Mouse (Mus musculus) urinary bladder, adult 18-20 months (tissue): ENCODE measurements at regions not wholly inside any gene's neighbourhood (a gene's known extent, or its start where the extent isn't known, plus 50 kb on each side); places are given as distances from the start of the nearest gene placed in this dataset.
A peak's percentile ranks its signal among the peaks of the same experiment; 100 is the strongest.

Source experiments
- DNase-seq, 2 experiments: peaks; one replicate each; pipeline ENCODE4 v3.0.0; 2022; ENCODE audit warnings: low spot score in 2 of 2, mixed read lengths in 2 of 2

DNA sequence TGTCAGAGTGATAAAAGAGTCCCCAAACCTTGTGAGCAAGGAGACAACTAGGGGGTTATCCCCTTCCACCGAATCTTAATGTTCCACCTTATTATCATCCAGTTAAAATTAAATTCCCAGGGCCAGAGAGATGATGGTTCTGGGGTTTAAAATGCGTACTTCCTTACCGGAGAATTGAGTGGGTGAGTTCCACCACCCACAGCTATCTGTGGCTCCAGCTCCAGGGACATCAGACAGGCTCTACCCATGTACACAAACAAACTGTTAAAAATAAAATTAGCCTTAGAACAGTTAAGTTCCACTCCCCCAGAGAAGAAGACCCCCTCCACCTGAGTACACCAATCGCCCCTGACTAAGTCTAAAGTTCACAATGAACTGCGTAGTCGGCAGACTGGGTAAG is 52.0 kb upstream of the Mgat5 start:
- DNase-seq: no peak

DNA sequence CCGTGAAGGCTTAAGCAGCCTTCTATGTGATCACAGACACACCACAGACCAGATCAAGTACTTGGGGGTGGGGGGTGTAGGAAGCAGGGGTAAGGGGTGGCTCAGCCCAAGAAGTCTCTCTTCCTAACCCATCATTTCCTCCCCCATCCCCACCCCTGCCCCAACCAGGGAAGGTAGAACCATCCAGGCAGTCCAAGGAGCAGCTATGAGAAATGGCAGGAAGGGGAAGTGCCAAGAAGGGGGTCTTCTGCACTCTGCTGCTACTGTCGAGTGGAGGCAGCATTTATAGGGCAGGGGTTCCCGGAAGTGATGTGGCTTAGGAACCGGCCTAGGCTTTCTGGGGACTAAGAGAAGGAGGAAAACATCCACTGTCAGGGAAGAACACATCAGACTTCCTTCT is 69.3 kb upstream of the Mgat5 start:
- DNase-seq: no peak

DNA sequence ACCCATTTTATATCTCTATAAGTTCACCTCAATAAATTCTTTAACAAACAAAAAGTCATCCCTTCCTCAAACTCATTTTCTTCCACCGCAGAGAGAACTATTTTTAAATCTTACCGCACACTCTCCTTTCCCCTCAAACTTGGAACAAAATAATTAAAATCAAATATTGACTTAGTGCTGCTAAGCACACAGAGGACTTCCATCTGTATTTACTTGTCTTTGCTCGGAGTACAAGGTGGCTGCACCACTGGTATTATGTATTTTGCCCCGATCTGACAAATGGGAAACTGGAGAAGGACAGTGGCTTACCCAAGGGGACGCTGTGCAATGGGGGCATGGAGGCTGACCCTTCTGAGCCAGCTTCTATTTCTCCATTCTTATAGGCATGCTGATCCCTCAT is 72.9 kb upstream of the Mgat5 start:
- DNase-seq: no peak

DNA sequence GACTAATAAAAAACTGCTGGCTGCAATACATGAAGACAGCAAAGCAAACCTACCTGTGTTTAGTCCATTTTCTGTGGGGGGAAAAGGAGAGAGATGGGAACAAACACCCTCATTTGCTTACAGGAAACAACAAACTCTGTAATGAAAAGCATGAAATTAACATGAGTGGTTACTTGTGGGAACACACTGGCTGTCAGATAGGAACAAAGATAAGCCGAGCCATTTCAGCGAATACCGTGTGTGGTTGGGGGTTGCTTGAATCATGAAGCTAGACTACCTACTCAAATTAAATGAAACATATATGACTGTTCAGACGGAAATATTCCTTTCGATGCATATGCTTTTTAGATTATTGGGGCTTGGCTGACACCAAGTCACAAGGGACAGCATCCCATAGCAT is 80.0 kb upstream of the Mgat5 start:
- no peak for DNase-seq

DNA sequence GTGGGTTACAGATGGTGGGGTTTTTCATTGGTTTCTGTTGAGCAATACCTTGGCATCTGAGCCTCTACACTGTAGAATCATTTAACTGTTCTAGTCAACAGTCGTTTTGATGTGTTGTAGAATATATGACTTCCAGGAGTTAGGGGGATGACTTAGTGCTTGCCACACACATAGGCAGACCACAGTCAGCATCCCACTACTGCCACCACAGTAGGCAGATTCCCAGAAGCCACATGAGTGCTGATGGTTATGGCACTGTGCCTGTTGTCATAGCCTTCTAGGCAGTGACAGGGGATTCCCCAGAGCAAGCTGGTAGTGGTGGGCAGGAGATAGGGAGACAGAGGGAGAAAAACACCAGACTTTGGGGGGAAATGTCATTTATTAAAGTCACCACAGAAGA is 86.8 kb upstream of the Mgat5 start:
- no peak for DNase-seq

DNA sequence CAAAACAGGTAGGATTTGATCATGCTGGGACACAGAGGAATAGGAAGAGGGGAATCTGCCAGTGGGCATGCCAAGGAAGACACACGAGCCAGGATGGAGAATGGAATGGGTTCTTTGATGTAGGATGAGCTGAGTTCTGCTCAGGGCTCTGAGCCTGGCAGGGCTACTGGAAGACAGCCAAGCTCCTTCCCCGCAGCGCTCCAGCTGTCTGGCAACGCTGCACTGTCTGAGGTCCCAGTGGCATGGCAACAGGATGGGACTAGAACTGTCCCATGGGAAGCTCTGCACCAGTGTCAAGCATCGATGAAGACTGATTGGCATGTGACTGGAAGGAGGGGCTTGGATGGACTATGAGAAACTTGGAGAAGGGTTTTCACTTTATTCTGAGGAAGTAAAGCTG is 97.3 kb upstream of the Mgat5 start:
- no peak for DNase-seq

DNA sequence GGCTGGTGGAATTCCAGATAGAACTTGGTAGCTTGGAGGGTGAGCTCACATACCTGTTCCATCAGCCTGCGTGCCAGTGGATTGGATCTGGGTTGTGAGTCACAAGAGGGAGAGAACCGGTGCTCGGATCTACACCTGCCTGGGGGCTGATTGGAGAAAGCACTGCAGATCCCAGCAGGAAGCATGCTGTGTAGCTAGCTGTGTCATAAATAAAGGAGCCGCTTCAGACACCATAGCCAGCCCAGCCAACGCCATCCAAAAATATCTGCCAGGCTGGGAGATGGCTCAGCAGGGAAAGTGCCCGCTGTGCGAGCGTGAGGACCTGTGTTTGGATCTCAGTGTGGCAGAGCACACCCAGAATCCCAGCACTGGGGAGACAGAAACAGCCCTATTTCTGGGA is 99.0 kb upstream of the Mgat5 start:
- no peak for DNase-seq

DNA sequence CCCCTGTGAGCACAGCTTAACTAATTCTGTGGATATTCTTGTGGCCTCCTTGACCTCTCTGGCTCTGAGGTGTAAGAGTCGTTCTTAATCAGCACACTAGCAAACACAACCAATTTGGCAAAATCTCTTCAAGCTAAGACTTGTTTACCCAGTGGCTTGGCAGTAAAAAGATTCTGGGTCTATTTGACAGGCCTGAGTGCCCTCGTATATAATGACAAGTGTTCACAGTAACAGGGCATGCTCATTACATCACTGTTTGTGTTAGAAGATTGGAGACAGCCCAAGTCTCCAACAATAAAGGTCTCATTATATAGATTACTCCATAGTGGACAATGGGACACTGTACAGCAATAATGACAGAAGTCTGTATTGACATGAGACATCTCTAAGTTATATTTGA is 101.2 kb upstream of the Mgat5 start:
- no peak for DNase-seq

DNA sequence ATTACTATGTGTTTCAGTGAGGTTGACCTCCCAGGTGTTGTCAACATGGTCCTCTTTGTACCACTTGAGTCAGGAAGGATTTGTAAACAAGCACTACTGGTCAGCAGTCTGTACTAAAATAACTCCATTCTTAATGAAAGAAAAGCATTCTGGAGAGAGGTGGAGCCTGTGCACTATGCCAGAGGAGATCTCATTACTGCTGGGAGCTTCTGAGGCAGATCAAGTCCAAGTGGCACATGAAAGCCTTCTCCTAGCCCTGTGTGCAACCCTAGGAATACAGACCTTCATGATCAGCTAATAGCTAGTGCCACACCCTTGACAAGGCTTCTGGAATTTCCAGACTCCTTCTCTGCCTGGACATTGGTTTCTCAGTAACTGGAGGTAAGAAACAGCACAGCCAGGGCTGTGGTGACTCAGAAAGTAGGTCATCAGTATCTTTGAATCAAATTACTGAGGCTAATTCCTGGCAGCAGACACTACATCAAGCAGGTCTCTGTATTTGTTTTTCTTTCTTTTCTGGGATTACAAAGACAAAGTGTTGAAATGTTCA is 105.9 kb upstream of the Mgat5 start:
- peak in 1 of 2 experiments; percentile 14 for DNase-seq

DNA sequence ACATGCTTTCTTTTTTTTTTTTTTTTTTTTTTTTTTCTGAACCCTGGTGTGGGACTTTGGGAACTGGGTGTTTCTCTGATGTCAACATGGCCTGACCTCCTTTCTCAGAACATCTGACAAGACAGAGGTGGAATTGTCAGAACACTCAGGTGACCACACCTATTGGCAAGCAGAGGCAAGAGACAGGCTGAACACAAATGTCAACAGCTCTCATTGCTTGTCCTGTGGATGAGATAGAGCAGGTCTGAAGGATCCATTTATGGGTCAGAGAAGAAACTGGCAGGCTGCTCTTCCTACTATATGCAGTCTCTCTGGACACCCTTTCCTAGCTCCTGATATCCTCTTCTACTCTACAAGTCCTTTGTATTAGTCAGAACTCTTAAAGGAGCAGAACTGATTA is 117.2 kb upstream of the Mgat5 start:
- no peak for DNase-seq

DNA sequence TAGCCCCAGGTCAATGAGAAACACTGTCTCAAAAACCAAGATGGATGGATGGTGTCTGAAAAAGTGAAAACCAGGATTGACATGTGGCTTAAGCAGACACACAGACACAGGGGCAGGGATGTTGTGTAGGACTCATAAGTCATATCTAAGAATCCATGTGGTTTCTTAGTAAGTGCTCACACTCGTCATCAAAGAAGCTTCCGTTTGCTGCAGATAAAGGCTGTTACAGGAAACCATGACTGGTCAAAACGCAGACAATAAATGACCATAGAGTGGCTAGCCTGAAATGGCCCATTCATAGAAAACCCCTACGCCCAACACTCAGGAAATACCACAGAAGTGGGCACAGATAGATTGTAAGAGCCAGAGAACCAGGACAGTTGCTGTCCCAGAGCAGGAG is 118.8 kb upstream of the Mgat5 start:
- no peak for DNase-seq

DNA sequence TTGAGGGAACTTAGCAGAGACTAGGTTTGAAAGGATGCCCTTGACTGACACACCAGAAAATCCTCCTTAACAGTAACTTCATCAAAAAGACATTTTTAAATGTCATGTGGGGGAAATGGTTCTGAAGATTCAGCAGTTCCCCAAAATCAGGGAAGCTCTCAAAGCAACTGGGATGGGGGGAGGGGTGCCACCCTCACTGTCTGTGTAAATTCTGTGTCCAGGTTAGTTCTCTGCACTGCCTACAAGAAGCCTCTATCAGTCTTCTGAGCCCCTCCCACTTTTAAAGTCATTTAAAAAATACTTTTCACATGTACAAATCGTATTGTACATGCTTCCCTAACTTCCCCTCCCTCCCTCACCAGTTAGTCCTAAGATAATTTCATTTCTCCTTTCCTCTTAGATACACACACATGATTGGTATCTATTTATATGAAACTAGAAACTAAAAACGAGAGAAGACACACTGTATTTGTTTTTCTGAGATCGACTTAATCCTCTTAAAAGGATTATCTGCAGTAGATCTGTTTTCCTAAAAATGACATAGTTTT is 121.0 kb upstream of the Mgat5 start:
- no peak for DNase-seq

DNA sequence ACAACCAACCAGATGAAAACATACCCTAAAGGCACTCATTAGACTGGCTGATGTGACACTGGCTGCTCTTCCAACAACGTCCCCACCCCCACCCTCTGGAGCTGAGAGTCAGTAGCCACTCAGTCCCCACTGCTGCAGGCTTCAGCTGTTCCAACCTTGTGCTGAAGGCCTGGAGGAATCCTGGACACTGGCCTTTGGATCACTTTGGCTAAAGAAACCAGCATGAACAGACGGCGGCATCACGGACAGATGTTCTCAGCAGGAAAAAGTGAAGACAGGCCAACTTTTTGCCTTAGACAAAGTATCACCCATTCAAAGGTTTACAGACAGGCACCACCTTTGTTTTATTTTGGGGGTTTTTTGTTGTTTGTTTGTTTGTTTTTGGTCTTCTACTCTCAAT is 125.8 kb upstream of the Mgat5 start:
- DNase-seq: no peak

DNA sequence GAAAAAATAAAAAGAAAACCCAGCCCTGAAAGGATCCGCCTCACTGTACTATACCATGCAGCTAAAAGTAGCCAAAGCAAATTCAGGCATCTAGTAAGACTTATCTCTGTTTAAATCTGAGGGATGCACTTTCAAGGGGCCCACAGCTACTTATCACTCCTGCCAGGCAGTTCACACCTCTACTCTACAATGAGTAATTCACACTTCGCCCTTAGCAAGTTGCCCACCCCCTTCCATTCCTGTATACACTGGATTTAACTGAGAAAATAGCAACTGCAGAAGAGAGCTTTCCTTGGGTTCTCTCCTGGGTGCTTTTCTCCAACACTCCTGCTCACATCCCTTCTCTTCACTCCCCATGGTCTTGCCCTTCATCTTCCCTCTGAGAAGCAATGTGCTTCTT is 142.4 kb upstream of the Mgat5 start:
- no peak for DNase-seq

DNA sequence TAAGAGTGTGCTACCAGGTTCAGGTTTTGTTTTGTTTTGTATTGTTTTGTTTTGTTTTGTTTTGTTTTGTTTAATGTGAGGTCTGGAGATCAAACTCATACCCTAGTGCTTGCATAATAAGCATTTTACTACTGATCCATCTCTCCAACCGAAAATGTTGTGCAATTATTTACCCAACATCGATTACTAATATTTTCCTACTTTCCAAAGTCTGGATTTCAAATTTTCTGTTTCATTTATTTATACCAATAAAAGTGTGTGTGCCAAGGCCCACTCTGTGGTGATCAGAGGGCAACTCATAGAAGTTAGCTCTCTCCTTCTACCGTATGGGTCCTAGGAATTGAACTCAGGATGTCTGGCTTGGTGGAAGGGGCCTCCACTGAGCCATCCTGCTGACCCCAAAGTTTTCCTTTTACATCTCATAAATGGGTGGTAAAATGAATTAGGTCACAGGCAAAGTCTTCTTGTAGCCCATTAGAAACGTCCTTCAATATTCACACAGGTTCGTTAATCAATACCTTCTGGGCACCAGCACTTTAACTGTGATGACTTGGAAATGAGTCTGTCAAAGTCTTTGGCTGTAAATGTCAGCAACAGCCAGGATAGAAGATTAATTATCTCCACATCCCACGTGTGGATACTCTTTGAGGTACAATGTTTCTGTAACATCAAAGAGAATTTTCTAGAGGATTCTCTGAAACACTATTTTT is 158.9 kb upstream of the Mgat5 start:
- no peak for DNase-seq

DNA sequence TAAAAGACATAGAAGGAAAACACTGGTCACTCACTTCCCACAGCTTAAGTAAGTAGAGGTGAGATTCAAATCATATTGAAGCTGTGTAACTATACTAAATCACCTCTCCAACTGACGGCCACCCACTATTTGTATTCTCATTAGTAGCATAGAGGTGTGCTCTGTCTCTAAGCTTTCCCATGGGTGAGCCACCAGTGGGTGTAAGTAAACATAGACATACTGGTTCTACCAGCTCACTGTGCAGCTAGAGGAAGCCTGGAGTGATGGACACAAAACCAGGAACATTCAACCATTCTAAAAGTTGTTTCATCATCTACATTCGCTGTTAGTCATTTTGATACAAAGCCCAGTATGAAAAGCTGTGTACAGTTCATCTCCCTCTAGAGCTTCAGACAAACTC is 170.1 kb upstream of the Mgat5 start:
- peak in 1 of 2 experiments; percentile 20 for DNase-seq

DNA sequence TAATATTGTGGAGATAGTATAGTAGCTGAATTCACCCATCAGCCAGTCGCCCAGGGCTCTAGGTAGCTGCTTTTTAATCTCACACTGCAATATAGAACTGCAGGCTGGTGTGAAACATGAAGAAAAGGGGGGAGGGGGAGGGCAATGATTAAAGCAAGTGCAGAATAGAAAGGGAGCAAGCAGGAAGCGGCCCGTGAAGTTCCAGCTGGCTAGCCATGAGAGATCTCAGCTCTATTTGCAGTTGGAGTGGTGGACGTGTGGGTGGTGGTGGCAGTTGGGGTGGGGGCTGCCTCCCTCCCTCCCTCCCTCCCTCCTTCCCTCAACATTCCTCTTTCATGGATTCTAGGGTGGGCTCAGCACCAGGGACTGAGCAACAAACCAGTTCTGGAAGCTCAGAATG is 173.3 kb upstream of the Mgat5 start:
- no peak for DNase-seq

DNA sequence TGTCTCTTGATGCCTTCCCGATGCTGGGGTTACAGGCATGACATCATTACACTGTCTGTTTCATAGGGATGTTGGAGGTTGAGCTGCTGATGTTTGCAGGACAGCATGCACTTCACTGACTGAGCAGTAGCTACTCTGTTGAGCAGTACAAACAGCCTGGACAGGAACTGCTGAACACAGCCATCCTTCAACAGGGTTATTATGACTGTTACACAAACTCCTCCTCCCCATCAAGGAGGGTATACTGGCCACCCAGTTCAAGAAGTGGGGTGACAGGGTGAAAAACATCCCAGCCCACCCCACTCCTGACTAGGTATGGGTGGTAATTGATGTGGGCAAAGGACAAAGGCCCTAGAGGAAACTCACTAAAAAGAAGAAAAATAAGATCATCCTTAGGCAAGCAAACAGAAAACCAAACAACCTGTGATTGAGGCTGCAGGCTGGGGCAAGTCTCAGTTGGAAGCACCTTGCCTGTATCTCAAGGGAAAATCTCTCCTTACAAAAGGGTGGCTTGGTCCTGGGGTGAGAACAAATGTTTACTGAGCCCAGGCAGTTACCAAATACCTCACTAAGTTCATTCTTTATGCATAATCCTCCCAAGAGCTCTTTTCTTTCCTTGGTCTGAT is 175.8 kb upstream of the Mgat5 start:
- DNase-seq: peak in 1 of 2 experiments; percentile 45

DNA sequence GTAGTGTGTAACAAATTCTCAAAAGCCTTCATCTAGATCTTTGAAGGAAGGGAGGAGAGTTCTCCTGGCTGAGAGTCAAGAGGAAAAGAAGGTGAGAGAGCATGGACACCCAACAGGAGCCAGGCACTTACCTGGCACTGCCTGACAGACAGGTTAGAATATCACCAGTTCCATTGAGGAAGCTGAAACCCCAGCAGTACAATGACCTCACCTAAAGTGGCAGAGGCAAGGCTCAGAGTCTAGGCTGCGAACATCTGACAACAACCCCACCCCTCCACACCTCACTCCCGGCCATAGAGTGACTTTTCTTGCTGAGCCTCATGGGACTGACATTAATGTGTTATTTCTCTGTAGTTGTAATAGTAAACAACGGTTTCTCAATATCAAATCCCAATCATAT is 181.7 kb upstream of the Mgat5 start:
- no peak for DNase-seq

DNA sequence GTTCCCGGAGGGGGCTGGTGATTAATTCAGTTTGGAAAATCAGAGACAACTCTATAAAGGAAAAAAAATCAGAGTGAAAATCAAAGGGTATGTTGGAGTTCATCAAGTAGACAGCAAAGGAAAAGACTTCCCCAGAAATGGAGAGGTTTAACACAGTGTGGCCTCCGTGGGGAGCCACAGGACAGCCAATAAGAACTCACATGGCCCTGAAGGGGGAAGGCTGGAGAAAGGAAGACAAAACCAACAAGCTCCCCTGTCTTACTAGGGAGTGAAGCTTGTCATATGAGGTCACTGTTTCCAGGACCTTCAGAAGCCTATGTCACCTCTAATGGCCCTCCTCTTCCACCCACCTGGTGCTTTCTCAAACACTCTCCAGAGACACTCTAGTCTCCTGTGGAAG is 187.1 kb upstream of the Nckap5 start:
- DNase-seq: no peak

DNA sequence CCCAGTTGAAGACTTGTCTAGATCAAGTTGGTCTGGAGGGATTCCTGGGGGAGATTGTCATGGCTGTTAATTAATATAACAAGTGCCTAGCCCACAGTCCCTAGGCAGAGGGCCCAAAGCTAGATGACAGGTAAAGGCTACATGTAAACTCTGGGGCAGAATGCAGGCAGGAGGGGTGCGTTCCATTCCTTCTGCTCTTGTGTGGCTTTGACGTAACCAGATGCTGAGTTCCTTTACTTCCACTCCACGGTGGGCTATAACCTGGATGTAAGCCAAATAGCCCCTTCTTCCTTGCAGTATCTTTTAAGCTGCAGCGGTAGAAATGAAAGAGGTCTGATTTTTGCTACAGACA is 185.3 kb upstream of the Nckap5 start:
- no peak for DNase-seq

DNA sequence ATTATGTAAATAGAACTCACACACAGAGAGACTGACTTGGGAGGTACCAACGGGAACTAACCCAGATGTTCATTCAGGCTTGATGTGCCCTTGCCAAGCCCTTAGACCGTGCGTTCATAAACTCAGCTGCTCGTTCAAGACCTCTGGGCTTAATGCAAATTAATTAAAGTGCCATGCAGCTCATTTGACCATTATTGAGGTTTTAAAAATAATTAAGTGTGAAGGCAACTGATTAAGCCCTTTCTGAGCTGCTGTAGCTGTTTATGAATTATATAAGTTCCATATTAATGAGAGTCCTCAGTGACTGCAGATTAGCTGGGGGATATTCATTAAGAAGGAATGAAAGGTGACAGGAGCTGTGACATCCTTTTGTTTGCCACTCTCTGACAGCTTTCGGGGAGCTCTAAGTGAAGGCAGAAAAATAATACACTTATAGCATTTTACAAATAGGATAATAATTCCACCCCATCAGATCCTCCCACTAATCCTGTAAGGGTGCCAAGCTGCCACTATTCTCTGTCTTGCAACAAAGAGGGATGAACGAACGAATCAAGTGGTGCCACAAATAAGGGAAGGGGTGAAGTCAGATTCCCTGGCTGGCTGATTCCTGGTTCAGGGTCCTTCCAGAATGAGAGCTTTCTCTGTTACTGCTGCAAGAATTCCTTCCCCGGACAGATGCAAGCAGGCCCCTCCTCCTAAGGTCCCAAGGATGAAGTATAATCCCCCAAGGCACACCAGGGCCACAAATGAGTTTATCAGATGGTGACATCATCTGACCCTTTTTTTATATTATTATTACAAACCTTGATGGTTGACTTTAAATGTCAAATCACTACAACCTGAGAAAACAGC is 184.7 kb upstream of the Nckap5 start:
- no peak for DNase-seq

DNA sequence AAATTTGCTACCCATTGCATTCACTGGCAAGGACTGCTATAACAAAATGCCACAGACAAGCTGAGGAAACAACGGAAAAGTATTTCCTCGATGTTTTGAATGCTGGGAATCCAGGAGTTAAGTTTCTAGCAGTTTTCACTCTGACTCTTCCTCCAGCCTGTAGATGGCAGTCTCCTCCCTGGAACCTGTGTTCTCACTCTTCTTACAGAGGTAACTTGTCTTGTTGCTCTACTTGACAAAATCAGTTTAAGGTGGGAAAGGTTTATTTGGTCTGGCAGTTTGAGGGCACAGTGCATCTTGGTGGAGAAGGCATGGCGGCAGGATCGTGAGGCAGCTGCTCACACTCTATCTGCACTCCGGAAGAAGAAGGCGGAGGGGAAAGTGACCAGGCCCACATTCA is 181.3 kb upstream of the Nckap5 start:
- DNase-seq: no peak
